Mouse (Mus musculus) spleen, adult 2 months (tissue): Measurements from ENCODE around the gene Efemp2. TPM values are rescaled to one million over a fixed set of nuclear protein-coding genes. Genes with fewer than 3 reads are reported as not detected.

Experiments used
- DNase-seq, 2 experiments: peaks; one replicate each; pipeline versions ENCODE4 v3.0.0 to v3.0.0-alpha.2; 2012 to 2021; ENCODE audit warnings: low spot score in 2 of 2, low read depth in 1 of 2
- H3K27ac ChIP-seq: fragments of 200-500 bp; 2 replicates; pipeline ENCODE4 v1.5.1; 2012; ENCODE audit warnings: low read length, inconsistent platforms; ENCODE audit not compliant: insufficient read depth
- H3K27me3 ChIP-seq: fragments of 200-500 bp; 2 replicates; pipeline ENCODE4 v1.6.1; 2012; ENCODE audit warnings: mild to moderate bottlenecking, moderate library complexity, low read length, inconsistent platforms; ENCODE audit not compliant: control insufficient read depth, insufficient read depth
- H3K36me3 ChIP-seq: fragments of 200-500 bp; 2 replicates; pipeline ENCODE4 v1.6.1; 2012; ENCODE audit warnings: mild to moderate bottlenecking, low read length, inconsistent platforms; ENCODE audit not compliant: control insufficient read depth, insufficient read depth
- H3K4me1 ChIP-seq: fragments of 200-500 bp; 2 replicates; pipeline ENCODE4 v1.6.1; 2011; ENCODE audit warnings: inconsistent platforms; ENCODE audit not compliant: control insufficient read depth, insufficient read depth, insufficient read length
- H3K4me3 ChIP-seq: fragments of 200-500 bp; 2 replicates; pipeline ENCODE4 v1.5.1; 2011; ENCODE audit warnings: mild to moderate bottlenecking, inconsistent platforms; ENCODE audit not compliant: insufficient read depth, insufficient read length; ENCODE audit errors: extremely low read depth
- CTCF ChIP-seq: fragments of 200-500 bp; IDR thresholded peaks from 2 replicates; pipeline ENCODE4 v1.5.1; 2011; ENCODE audit warnings: mild to moderate bottlenecking, inconsistent platforms; ENCODE audit not compliant: insufficient read depth, insufficient read length, insufficient replicate concordance; ENCODE audit errors: extremely low read depth
- POLR2A ChIP-seq: fragments of 200-500 bp; IDR thresholded peaks from 2 replicates; pipeline ENCODE4 v1.6.1; 2011; ENCODE audit warnings: low read depth, low read length, inconsistent platforms
- WGBS: fragments of 180-500 bp; shearing (Covaris S2); methylation state at CpG from one replicate; pipeline ENCODE4 v1.1.7; 2018; 5-methylcytosine and 5-hydroxymethylcytosine counted together
- polyA plus RNA-seq: library from polyadenylated mRNA; depleted of rRNA; stranded (reverse); fragments of >200 nt; gene quantifications from 2 replicates; pipeline ENCODE4 v1.2.3, GENCODE M21; 2012; rRNA removed

Efemp2 gene
- 21.7 and 29.4 TPM in 2 replicates for polyA plus RNA-seq

GRCm38 (mm10) chr19:5473720-5474119, at the start of gene Efemp2:
Gene Efemp2 (plus strand): TSS chr19:5473954.
- H3K27me3 ChIP-seq = peaks cover 13% of the 10 kb centered on the region
- no peak for TF ChIP-seq POLR2A
- no peak for TF ChIP-seq CTCF
- H3K27ac ChIP-seq = no peak within 1 kb of the TSS; the same call in 1 of the 2 replicates
- no peaks in the 10 kb centered on the region for H3K36me3 ChIP-seq
- peak within 1 kb of the TSS; percentile 38; the same call in 1 of the 2 replicates for H3K4me3 ChIP-seq
- 28% methylated on average over 22 of the region's 22 CpGs for WGBS
- peaks cover 2% of the 10 kb centered on the region for H3K4me1 ChIP-seq
- DNase-seq = peak in 1 of 2 experiments; percentile 43

- Histone ChIP-seq H3K27me3 (no peaks in the 10 kb centered on the region), H3K36me3 (peaks cover 29% of the 10 kb centered on the region), H3K4me1 (peaks cover 16% of the 10 kb centered on the region), H3K27ac (peak overlapping the region; percentile 78), H3K4me3 (peak overlapping the region; percentile 60)
- under 1% methylated on average over 44 of the region's 48 CpGs for WGBS
- DNase-seq = peak; percentile 37 to 72
- TF ChIP-seq POLR2A (no peak), CTCF (no peak)
These were observed 49.5 kb upstream of the Efemp2 start for GRCm38 (mm10) chr19:5424092-5424781.

- WGBS = under 1% methylated on average over 72 of the region's 87 CpGs
- DNase-seq = peak; percentile 87 to 92
- no peak for TF ChIP-seq CTCF
- peak; percentile 5; the same call in 1 of the 2 replicates for TF ChIP-seq POLR2A
- peaks cover 16% of the 10 kb centered on the region for H3K4me1 ChIP-seq
- peak within 1 kb of the TSS; percentile 96 for H3K4me3 ChIP-seq
- no peaks in the 10 kb centered on the region for H3K27me3 ChIP-seq
- peaks cover 27% of the 10 kb centered on the region for H3K36me3 ChIP-seq
- peak within 1 kb of the TSS; percentile 96 for H3K27ac ChIP-seq
These were observed 48.7 kb upstream of the Efemp2 start, which contains the start of the genes Drap1 and AI837181 for GRCm38 (mm10) chr19:5424782-5425741. Gene Drap1 (minus strand): TSS chr19:5424979. Gene AI837181 (plus strand): TSS chr19:5425144.

- TF ChIP-seq POLR2A (no peak), CTCF (no peak)
- no peaks in the 10 kb centered on the region for H3K27me3 ChIP-seq
- peaks cover 26% of the 10 kb centered on the region for H3K36me3 ChIP-seq
- DNase-seq = no peak
- WGBS = 86% methylated on average over 18 of the region's 18 CpGs
- peak overlapping the region; percentile 96; the same call in 1 of the 2 replicates for H3K4me3 ChIP-seq
- peak overlapping the region; percentile 96 for H3K27ac ChIP-seq
- H3K4me1 ChIP-seq = peaks cover 16% of the 10 kb centered on the region
These were observed 47.7 kb upstream of the Efemp2 start for GRCm38 (mm10) chr19:5425906-5426565.

GRCm38 (mm10) chr19:5426640-5427290, 47.0 kb upstream of the Efemp2 start:
- H3K27me3 ChIP-seq = no peaks in the 10 kb centered on the region
- H3K4me3 ChIP-seq = no peak overlapping the region
- TF ChIP-seq CTCF (no peak), POLR2A (no peak)
- no peak for DNase-seq
- no peak overlapping the region for H3K27ac ChIP-seq
- H3K4me1 ChIP-seq = peaks cover 16% of the 10 kb centered on the region
- peaks cover 25% of the 10 kb centered on the region for H3K36me3 ChIP-seq
- 92% methylated on average over 13 of the region's 13 CpGs for WGBS

GRCm38 (mm10) chr19:5428083-5428482, 45.7 kb upstream of the Efemp2 start:
- DNase-seq = no peak
- no peak overlapping the region for H3K27ac ChIP-seq
- whole genome bisulfite sequencing = 74% methylated on average over 2 of the region's 2 CpGs

More at GRCm38 (mm10) chr19:5428083-5428482, 45.7 kb upstream of the Efemp2 start:
- Histone ChIP-seq H3K4me3 (no peak overlapping the region), H3K36me3 (peaks cover 15% of the 10 kb centered on the region), H3K27me3 (no peaks in the 10 kb centered on the region), H3K4me1 (peaks cover 16% of the 10 kb centered on the region)
- TF ChIP-seq POLR2A = no peak
- peak; percentile 19; the same call in 1 of the 2 replicates for TF ChIP-seq CTCF
